Mouse (Mus musculus) granulocyte monocyte progenitor cell, adult 5-6 weeks (primary cell): Measurements from ENCODE around the gene Elane. TPM values are rescaled to one million over a fixed set of nuclear protein-coding genes. Genes with fewer than 3 reads are reported as not detected.
"Not testable (repeated sequence)": the region's sequence is repeated elsewhere in the genome, so short reads cannot be mapped to it uniquely, and the experiment has no call there.

Experiments
- ATAC-seq: replicated peaks from 2 replicates; pipeline ENCODE4 v1.8.0; 2016; ENCODE audit warnings: mild to moderate bottlenecking, moderate TSS enrichment, inconsistent platforms; ENCODE audit not compliant: poor library complexity, severe bottlenecking
- total RNA-seq, 2 experiments: library from RNA; stranded (forward) in 1 of 2; stranded (reverse) in 1 of 2; fragments of 200-712, 200-1000 nt in 1 of 2; fragments of >200 nt in 1 of 2; fragmentation: Nextera tagmentation in 1 of 2; gene quantifications; 2 replicates each; pipeline ENCODE4 v1.2.3; 2014 to 2017

Elane gene
- total RNA-seq, 2 experiments from 2014 or later, result 3,772 to 5,751 TPM

GRCm38 (mm10) chr10:79879527-79879926 lies 6.5 kb upstream of the Elane start:
- ATAC-seq, result 0 out of 2 replicates have a peak, but pooled peaks have one; percentile 7

- peak; percentile 6; the same call in 1 of the 2 replicates for ATAC-seq
These were observed 5.3 kb upstream of the Elane start for GRCm38 (mm10) chr10:79880721-79881120.

GRCm38 (mm10) chr10:79881981-79882380 lies 4.1 kb upstream of the Elane start:
- ATAC-seq, result no peak

GRCm38 (mm10) chr10:79883297-79884084 lies 2.6 kb upstream of the Elane start:
- peak; percentile 21 for ATAC-seq

- peak; percentile 46 for ATAC-seq
These were observed 1.6 kb upstream of the Elane start for GRCm38 (mm10) chr10:79884446-79884845.

- not testable (repeated sequence) for ATAC-seq
These were observed 1.1 kb upstream of the Elane start for GRCm38 (mm10) chr10:79884938-79885337.

- ATAC-seq, result no peak
These were observed 564 bp downstream of the Elane start for GRCm38 (mm10) chr10:79886611-79887010.

GRCm38 (mm10) chr10:79889386-79889785 lies 3.3 kb downstream of the Elane start:
- ATAC-seq, result no peak

- ATAC-seq, result no peak
These were observed 4.6 kb downstream of the Elane start, which contains the start of gene Cfd for GRCm38 (mm10) chr10:79890670-79891069. Gene Cfd (plus strand): TSS chr10:79890853.

GRCm38 (mm10) chr10:79892451-79893118 lies 6.5 kb downstream of the Elane start:
- peak; percentile 56 for ATAC-seq

- ATAC-seq, result no peak
These were observed 10.3 kb downstream of the Elane start for GRCm38 (mm10) chr10:79896306-79896705.

- peak; percentile 18; the same call in 1 of the 2 replicates for ATAC-seq
These were observed 10.8 kb downstream of the Elane start for GRCm38 (mm10) chr10:79896814-79897213.

- 0 out of 2 replicates have a peak, but pooled peaks have one; percentile 6 for ATAC-seq
These were observed 11.5 kb downstream of the Elane start for GRCm38 (mm10) chr10:79897316-79898245.

GRCm38 (mm10) chr10:79900951-79901410 lies 14.9 kb downstream of the Elane start:
- peak; percentile 38; the same call in 1 of the 2 replicates for ATAC-seq

GRCm38 (mm10) chr10:79906712-79907111 lies 20.7 kb downstream of the Elane start:
- ATAC-seq, result no peak

GRCm38 (mm10) chr10:79907415-79907814 lies 21.4 kb downstream of the Elane start:
- no peak for ATAC-seq

GRCm38 (mm10) chr10:79908167-79909091 lies 22.4 kb downstream of the Elane start, which contains the start of gene Med16:
Gene Med16 (minus strand): TSS chr10:79908923.
- ATAC-seq, result peak; percentile 95

GRCm38 (mm10) chr10:79909092-79909922 lies 23.3 kb downstream of the Elane start:
- ATAC-seq, result peak; percentile 10
